Mouse (Mus musculus): ENCODE data around the gene Pin1rt1. TPM values are rescaled to one million over a fixed set of nuclear protein-coding genes. Genes with fewer than 3 reads are reported as not detected.

Pin1rt1 gene
- polyA plus RNA-seq, 1 experiment from 2014 or later = not detected

DNA sequence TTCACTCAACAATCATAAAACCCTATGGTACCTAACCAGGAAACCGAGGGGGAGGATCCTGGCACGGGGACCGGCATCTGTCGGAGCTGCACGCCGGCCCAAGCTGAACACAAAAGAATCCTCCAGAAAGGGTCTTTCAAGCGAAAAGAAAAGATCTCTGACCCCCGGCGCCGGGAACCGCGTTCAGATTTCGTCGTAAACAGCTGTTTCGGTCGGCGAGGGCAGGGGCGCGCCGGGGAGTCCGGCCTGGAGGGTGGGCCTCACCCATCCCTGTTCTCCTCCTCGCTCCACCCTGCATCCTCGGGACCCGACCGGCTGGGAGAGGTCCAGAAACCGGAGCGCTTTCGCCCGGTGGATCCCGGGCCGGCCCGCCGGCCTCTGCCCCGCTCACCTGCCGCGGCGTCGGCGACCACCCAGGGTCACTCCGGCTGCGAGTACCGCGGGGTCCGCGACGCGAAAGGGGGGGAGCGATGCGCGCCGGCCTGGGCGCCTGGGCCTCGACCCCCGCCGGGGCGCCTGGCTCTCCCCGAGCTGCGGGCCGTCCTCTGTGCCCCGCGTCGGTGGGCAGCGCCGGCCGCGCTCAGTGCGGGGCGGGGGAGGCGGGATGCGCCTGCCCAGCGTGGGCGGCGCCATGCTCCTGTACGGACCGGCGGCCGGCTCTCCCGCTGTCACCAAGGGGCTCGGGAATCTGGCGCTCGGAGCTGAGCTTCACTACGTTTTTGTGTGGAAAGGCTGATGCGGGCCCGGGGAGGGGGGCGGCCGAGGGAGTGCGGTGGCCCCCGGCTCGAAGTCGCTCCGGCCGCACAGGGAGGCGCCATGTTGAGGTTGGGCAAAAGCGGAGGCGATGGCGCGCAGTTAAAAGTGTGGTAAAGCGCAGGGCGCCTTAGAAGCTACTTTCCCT, 4.3 kb downstream of the Pin1rt1 start, which contains the start of gene Tcp11l1:
TSS of gene Tcp11l1 (minus strand) at position 585 of the 901 bp plus-strand sequence.
- ATAC-seq (ENCODE audit: insufficient number of reproducible peaks, insufficient read depth, low FRiP score, low TSS enrichment, low read depth) = peak; percentile 87
- Histone ChIP-seq H3K27ac (peak within 1 kb of the TSS; percentile 89), H3K36me3 (0 out of 2 replicates have a peak, but pooled peaks cover 4% of the 10 kb centered on the region), H3K4me3 (peak within 1 kb of the TSS; percentile 74), H3K27me3 (peaks cover 4% of the 10 kb centered on the region; the same call in 1 of the 2 replicates), H3K9ac (peak within 1 kb of the TSS; percentile 84), H3K4me2 (peak within 1 kb of the TSS; percentile 73), H3K9me3 (no peaks in the 10 kb centered on the region), H3K4me1 (peaks cover 21% of the 10 kb centered on the region)
- WGBS = under 1% methylated on average over 97 of the region's 99 CpGs

DNA sequence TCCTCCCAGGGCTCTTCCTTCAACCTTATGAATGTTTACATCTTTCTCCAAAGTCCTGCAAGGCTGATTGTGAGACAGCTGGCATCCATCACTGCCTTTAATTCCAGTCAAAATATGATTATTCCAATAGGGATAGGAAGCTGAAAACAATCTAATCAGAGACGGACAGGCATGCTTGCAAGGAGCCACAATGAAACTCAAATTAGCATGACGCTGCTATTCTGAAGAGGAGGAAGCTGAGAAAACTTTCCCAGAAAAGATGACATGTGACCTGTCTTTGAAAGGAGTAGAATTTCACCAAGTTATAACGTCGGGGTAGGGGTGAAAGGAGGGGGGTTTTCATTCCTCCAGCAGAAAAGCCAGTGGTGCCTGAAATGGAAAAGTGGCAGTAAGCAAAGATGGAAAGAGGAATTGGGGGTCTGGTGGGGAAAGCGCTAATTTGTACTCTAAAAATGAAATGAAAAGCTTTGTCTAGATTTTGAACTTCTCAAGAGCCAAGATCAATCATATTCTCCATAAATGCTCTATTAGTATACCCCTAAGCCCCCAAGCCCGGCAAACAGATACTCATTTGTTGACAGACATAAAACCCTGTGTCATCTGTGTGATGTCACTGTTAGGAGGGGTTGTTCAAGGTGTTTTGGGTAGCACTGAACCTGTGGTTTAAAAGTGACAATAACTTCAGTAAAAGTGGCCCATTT, 5.4 kb downstream of the Pin1rt1 start:
- H3K9ac ChIP-seq = 0 out of 2 replicates have a peak overlapping the region, but pooled peaks have one; percentile 84
- 0 out of 2 replicates have a peak, but pooled peaks cover 4% of the 10 kb centered on the region for H3K36me3 ChIP-seq
- H3K27ac ChIP-seq = 0 out of 2 replicates have a peak overlapping the region, but pooled peaks have one; percentile 22
- peak overlapping the region; percentile 74 for H3K4me3 ChIP-seq
- H3K27me3 ChIP-seq = peaks cover 4% of the 10 kb centered on the region; the same call in 1 of the 2 replicates
- H3K4me2 ChIP-seq = peak overlapping the region; percentile 73
- no peak for ATAC-seq (ENCODE audit: insufficient number of reproducible peaks, insufficient read depth, low FRiP score, low TSS enrichment, low read depth)
- no peaks in the 10 kb centered on the region for H3K9me3 ChIP-seq
- peaks cover 25% of the 10 kb centered on the region for H3K4me1 ChIP-seq
- 17% methylated on average over 6 of the region's 6 CpGs for WGBS

DNA sequence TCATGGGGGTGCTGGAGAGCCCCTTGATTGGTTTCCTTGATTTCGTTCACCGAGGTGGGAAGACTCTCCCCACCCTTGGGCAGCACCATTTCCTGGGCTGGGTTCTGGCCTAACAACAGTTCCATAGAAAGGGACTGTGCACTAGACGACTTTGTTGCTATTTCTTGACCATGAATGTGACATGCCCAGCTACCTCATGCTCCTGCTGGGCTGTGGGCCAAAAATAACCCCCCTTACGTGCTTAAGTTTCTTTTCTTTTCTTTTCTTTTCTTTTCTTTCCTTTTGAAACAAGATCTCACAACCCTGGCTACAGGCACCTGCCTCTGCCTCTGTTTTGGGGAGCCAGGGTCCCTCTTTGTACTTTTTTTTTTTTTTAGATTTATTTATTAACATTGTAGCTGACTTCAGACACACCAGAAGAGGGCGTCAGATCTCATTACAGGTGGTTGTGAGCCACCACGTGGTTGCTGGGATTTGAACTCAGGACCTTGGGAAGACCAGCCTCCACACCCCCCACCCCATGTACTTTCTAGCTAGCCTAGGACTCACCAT, 6.3 kb downstream of the Pin1rt1 start:
- Histone ChIP-seq H3K4me3 (no peak overlapping the region), H3K27me3 (peaks cover 4% of the 10 kb centered on the region; the same call in 1 of the 2 replicates), H3K36me3 (peaks cover 10% of the 10 kb centered on the region), H3K4me1 (peaks cover 25% of the 10 kb centered on the region), H3K4me2 (no peak overlapping the region), H3K9ac (no peak overlapping the region), H3K27ac (0 out of 2 replicates have a peak overlapping the region, but pooled peaks have one; percentile 22), H3K9me3 (no peaks in the 10 kb centered on the region)
- WGBS = 66% methylated on average over 6 of the region's 6 CpGs
- no peak for ATAC-seq (ENCODE audit: insufficient number of reproducible peaks, insufficient read depth, low FRiP score, low TSS enrichment, low read depth)

DNA sequence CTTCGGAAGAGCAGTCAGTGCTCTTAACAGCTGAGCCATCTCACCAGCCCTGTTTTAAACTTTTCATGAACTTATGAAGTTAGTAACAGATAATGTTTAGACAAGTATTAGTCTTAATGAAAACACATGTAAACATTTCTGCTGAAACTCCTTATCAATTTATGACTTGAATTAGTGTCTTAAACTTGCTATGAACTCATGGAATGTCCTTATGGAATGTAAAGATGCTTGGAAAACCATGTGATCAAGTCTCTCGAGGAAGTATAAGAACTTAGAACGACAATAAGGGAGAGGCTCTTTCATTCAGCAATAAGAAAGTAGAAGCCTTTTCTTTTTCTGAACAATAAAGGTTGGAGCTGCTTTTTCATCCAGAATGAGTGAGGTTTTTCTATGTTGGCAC, 11.8 kb downstream of the Pin1rt1 start:
- no peak for ATAC-seq (ENCODE audit: insufficient number of reproducible peaks, insufficient read depth, low FRiP score, low TSS enrichment, low read depth)
- peaks cover 19% of the 10 kb centered on the region for H3K36me3 ChIP-seq
- H3K27ac ChIP-seq = no peak overlapping the region
- peaks cover 4% of the 10 kb centered on the region; the same call in 1 of the 2 replicates for H3K4me1 ChIP-seq
- no peak overlapping the region for H3K4me3 ChIP-seq
- WGBS = 84% methylated on average over 3 of the region's 3 CpGs
- H3K4me2 ChIP-seq = no peak overlapping the region
- H3K27me3 ChIP-seq = no peaks in the 10 kb centered on the region
- H3K9me3 ChIP-seq = no peaks in the 10 kb centered on the region
- no peak overlapping the region for H3K9ac ChIP-seq

DNA sequence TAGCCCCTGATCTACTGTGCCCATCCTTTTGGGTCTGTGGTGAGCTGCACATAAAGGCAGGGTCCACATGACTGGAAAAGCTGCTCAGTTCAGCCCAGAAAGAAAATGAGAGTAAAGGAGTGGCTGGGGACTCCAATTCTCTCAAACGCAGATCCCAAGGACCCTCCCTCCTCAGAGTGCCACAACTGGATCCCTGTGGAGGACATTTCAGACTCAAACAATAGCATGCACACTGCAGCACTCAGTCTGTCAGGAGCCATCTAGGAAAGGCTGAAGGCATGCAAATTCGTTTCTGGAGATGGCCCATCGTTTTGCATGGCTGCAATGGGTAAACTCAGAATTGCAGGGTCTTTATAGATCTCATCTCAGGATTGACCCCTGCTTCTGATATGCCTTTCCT, 13.0 kb downstream of the Pin1rt1 start:
- H3K4me2 ChIP-seq = no peak overlapping the region
- no peak for ATAC-seq (ENCODE audit: insufficient number of reproducible peaks, insufficient read depth, low FRiP score, low TSS enrichment, low read depth)
- H3K4me3 ChIP-seq = no peak overlapping the region
- WGBS = 80% methylated on average over 3 of the region's 3 CpGs
- H3K9me3 ChIP-seq = no peaks in the 10 kb centered on the region
- H3K27me3 ChIP-seq = no peaks in the 10 kb centered on the region
- no peak overlapping the region for H3K9ac ChIP-seq
- H3K36me3 ChIP-seq = peaks cover 21% of the 10 kb centered on the region
- peaks cover 4% of the 10 kb centered on the region; the same call in 1 of the 2 replicates for H3K4me1 ChIP-seq
- H3K27ac ChIP-seq = no peak overlapping the region

DNA sequence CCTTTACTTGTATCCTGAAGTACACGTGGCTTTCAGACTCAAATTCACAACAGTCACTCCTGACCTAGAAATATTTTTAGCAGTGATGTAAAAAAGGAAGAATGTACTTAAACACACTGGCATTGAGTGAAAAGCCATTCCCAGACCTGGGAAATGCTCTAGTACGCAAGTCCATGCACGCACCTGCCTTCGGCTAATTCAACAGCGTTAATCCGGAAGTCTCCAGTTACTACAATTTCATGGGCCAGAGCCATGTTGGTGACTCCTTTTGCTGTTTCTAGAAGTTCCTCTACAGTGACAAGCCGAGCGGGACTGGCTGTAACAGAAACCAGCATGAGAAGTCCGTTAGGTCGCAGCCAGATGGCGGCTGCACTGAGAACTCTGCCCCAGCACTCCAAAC, 16.5 kb downstream of the Pin1rt1 start:
- H3K4me2 ChIP-seq = no peak overlapping the region
- WGBS = 58% methylated on average over 11 of the region's 11 CpGs
- H3K9me3 ChIP-seq = no peaks in the 10 kb centered on the region
- no peak overlapping the region for H3K4me3 ChIP-seq
- peaks cover 17% of the 10 kb centered on the region for H3K36me3 ChIP-seq
- H3K27me3 ChIP-seq = no peaks in the 10 kb centered on the region
- no peaks in the 10 kb centered on the region for H3K4me1 ChIP-seq
- H3K27ac ChIP-seq = no peak overlapping the region; the same call in 1 of the 2 replicates
- no peak for ATAC-seq (ENCODE audit: insufficient number of reproducible peaks, insufficient read depth, low FRiP score, low TSS enrichment, low read depth)
- no peak overlapping the region for H3K9ac ChIP-seq

DNA sequence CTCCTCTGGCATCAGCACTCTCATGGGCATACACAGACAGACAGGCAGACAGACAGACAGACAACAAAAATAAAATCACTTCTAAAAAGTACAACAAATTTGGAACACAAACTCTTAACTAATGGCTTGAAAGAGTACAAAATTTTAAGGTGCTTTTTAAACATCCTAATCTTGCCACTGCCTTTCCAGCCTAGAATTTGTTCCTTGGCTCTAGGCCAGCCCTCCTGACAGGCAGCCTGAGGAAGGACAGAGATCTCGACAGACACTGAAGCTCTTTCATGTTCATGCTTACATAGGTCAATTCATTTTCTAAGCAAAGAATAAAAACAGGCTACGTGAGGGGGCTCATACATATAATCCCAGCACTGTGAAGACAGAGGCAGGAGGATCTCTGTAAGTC, 23.6 kb downstream of the Pin1rt1 start:
- no peaks in the 10 kb centered on the region for H3K27me3 ChIP-seq
- no peak overlapping the region for H3K4me2 ChIP-seq
- peaks cover 4% of the 10 kb centered on the region; the same call in 1 of the 2 replicates for H3K36me3 ChIP-seq
- ATAC-seq (ENCODE audit: insufficient number of reproducible peaks, insufficient read depth, low FRiP score, low TSS enrichment, low read depth) = no peak
- no peak overlapping the region for H3K27ac ChIP-seq
- no peak overlapping the region for H3K9ac ChIP-seq
- WGBS = 62% methylated on average over 2 of the region's 2 CpGs
- no peak overlapping the region for H3K4me3 ChIP-seq
- H3K9me3 ChIP-seq = no peaks in the 10 kb centered on the region
- no peaks in the 10 kb centered on the region for H3K4me1 ChIP-seq

DNA sequence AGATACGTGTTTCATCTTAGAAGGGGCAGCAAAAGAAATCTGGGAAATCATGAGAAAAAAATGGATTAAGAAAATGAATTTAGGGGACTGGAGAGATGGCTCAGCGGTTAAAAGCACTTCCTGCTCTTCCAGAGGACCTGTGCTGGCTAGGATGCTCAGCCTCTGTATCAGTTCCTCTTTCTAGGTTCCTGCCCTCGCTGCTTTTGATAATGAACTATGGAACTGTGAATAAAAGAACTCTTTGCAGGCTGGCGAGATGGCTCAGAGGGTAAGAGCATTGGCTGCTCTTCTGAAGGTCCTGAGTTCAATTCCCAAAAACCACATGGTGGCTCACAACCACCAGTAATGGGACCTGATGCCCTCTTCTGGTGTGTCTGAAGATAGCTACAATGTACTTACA, 25.5 kb downstream of the Pin1rt1 start:
- no peaks in the 10 kb centered on the region for H3K9me3 ChIP-seq
- no peak for ATAC-seq (ENCODE audit: insufficient number of reproducible peaks, insufficient read depth, low FRiP score, low TSS enrichment, low read depth)
- H3K27me3 ChIP-seq = no peaks in the 10 kb centered on the region
- H3K4me3 ChIP-seq = no peak overlapping the region
- H3K4me1 ChIP-seq = no peaks in the 10 kb centered on the region
- no peak overlapping the region for H3K4me2 ChIP-seq
- WGBS = 77% methylated on average over 4 of the region's 4 CpGs
- H3K36me3 ChIP-seq = no peaks in the 10 kb centered on the region
- no peak overlapping the region for H3K27ac ChIP-seq
- H3K9ac ChIP-seq = no peak overlapping the region

DNA sequence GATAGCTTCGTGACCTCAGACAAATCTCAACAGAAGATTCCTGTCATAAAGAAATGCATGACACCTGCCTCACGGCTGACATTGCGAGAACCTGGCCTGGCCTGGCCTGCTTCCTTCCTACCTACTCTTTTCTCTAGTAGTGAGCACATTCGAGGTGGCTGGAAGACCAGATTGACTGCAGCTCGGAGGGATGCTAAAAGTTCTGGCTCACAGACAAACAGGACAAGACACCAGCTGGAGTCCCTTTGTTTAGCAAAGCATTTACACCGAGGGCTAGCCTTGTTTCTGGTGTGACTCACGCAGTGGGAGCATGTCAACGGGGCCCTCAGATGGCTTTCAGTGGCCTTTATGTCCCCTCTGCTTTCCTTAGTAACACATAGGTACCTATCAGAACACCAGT, 27.5 kb downstream of the Pin1rt1 start:
- H3K9me3 ChIP-seq = no peaks in the 10 kb centered on the region
- H3K4me1 ChIP-seq = no peaks in the 10 kb centered on the region
- H3K4me3 ChIP-seq = no peak overlapping the region
- WGBS = 79% methylated on average over 8 of the region's 8 CpGs
- no peaks in the 10 kb centered on the region for H3K27me3 ChIP-seq
- H3K4me2 ChIP-seq = no peak overlapping the region
- no peak for ATAC-seq (ENCODE audit: insufficient number of reproducible peaks, insufficient read depth, low FRiP score, low TSS enrichment, low read depth)
- H3K9ac ChIP-seq = no peak overlapping the region
- H3K27ac ChIP-seq = no peak overlapping the region
- H3K36me3 ChIP-seq = peaks cover 6% of the 10 kb centered on the region

DNA sequence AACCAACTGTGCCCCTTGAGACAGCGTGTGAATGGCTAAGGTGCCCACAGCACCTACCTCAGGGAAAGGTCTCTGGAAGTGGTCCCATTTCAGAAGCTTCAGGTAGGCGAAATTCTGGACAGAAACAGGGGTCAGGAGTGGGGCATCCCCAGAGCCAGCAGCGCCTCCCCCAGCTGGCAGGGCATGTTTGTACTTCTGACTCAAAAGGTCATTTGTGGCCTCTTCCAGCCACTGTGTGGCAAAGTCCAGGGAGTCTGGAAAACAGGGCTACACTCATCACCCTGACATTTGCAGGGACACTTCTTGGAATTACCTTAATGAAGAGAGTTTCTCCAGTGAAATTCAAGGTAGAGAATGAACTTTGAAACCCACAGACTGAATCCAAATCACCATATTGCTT, 27.9 kb downstream of the Pin1rt1 start:
- H3K27ac ChIP-seq = no peak overlapping the region
- no peak for ATAC-seq (ENCODE audit: insufficient number of reproducible peaks, insufficient read depth, low FRiP score, low TSS enrichment, low read depth)
- no peak overlapping the region for H3K4me3 ChIP-seq
- no peaks in the 10 kb centered on the region for H3K9me3 ChIP-seq
- no peaks in the 10 kb centered on the region for H3K4me1 ChIP-seq
- WGBS = 72% methylated on average over 3 of the region's 3 CpGs
- no peak overlapping the region for H3K4me2 ChIP-seq
- H3K27me3 ChIP-seq = no peaks in the 10 kb centered on the region
- H3K36me3 ChIP-seq = peaks cover 10% of the 10 kb centered on the region
- no peak overlapping the region for H3K9ac ChIP-seq

DNA sequence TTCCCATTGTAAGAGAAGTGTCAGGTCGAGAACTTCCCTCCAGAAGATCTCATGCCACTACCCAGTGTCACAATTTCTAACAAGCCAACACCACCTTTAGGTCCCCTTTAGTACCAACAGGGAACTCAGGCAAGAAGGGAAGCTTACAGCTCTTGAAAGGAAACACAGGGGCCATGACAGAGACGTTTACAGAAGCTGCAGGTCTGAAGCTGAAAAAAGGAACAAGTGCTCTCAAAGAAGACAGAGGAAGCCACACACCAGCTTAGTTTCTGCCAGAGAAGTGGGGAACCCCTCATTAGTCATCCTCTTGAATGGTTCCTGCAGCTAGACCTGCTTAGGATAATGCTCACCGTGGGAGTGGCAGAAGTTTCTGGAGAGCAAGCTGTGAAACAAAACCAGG, 28.9 kb downstream of the Pin1rt1 start:
- ATAC-seq (ENCODE audit: insufficient number of reproducible peaks, insufficient read depth, low FRiP score, low TSS enrichment, low read depth) = no peak
- peaks cover 19% of the 10 kb centered on the region for H3K36me3 ChIP-seq
- 70% methylated on average over 3 of the region's 3 CpGs for WGBS
- H3K9me3 ChIP-seq = no peaks in the 10 kb centered on the region
- H3K4me3 ChIP-seq = no peak overlapping the region
- no peaks in the 10 kb centered on the region for H3K4me1 ChIP-seq
- no peak overlapping the region for H3K4me2 ChIP-seq
- H3K27ac ChIP-seq = no peak overlapping the region
- H3K9ac ChIP-seq = no peak overlapping the region
- no peaks in the 10 kb centered on the region for H3K27me3 ChIP-seq
